Mouse (Mus musculus) hindbrain, embryonic 16.5 days (tissue): ENCODE data around the gene Nebl. TPM values are rescaled to one million over a fixed set of nuclear protein-coding genes. Genes with fewer than 3 reads are reported as not detected.

Source experiments
- ATAC-seq: fragments of 200-750 bp; cut with Nextera tagmentation; 2 replicates; pipeline ENCODE4 v1.8.0; 2017; ENCODE audit warnings: moderate TSS enrichment, moderate library complexity
- H3K27ac ChIP-seq: fragments of 300-500 bp; sonication (generic); 2 replicates; pipeline ENCODE4 v1.5.1; 2014; ENCODE audit warnings: low read depth, mild to moderate bottlenecking, control low read depth, low read length, moderate library complexity
- H3K27me3 ChIP-seq: fragments of 300-500 bp; sonication (generic); replicated peaks from 2 replicates; pipeline ENCODE4 v1.6.1; 2014; ENCODE audit warnings: low read length; ENCODE audit not compliant: control insufficient read depth, insufficient read depth
- H3K36me3 ChIP-seq: fragments of 300-500 bp; sonication (generic); 2 replicates; pipeline ENCODE4 v1.6.1; 2014; ENCODE audit warnings: mild to moderate bottlenecking, low read length, moderate library complexity, mixed read lengths; ENCODE audit not compliant: control insufficient read depth, insufficient read depth
- H3K4me1 ChIP-seq: fragments of 300-500 bp; sonication (generic); 2 replicates; pipeline ENCODE4 v1.6.1; 2014; ENCODE audit warnings: low read depth, low read length; ENCODE audit not compliant: control insufficient read depth, insufficient read depth
- H3K4me2 ChIP-seq: fragments of 300-500 bp; sonication (generic); 2 replicates; pipeline ENCODE4 v1.6.1; 2014; ENCODE audit warnings: mild to moderate bottlenecking, low read length, control low read depth, moderate library complexity
- H3K4me3 ChIP-seq: fragments of 300-500 bp; sonication (generic); 2 replicates; pipeline ENCODE4 v1.5.1; 2014; ENCODE audit warnings: mild to moderate bottlenecking, low read length, control low read depth, moderate library complexity
- H3K9ac ChIP-seq: fragments of 300-500 bp; sonication (generic); 2 replicates; pipeline ENCODE4 v1.6.1; 2014; ENCODE audit warnings: low read depth, mild to moderate bottlenecking, control low read depth, low read length, moderate library complexity
- H3K9me3 ChIP-seq: fragments of 300-500 bp; sonication (generic); 2 replicates; pipeline ENCODE4 v1.6.1; 2014; ENCODE audit warnings: mild to moderate bottlenecking, low read length, moderate library complexity; ENCODE audit not compliant: control insufficient read depth
- WGBS: fragments of 180-500 bp; shearing (Covaris S2); extraction: QIAGEN DNeasy Blood & Tissue Kit; methylation state at CpG from one replicate; pipeline ENCODE4 v1.1.7; 2014; 5-methylcytosine and 5-hydroxymethylcytosine counted together
- polyA plus RNA-seq: library from polyadenylated mRNA; unstranded; fragments of >200 nt; fragmentation: Nextera tagmentation; extraction: Ambion mirVana; gene quantifications from 2 replicates; pipeline ENCODE4 v1.2.1, GENCODE M21; 2015

Nebl gene
- polyA plus RNA-seq, 1 experiment from 2014 or later: 16.4 TPM

- Histone ChIP-seq H3K4me1 (no peaks in the 10 kb centered on the region), H3K27me3 (no peaks in the 10 kb centered on the region), H3K4me3 (no peak overlapping the region), H3K27ac (no peak overlapping the region), H3K4me2 (no peak overlapping the region), H3K9ac (no peak overlapping the region), H3K36me3 (no peaks in the 10 kb centered on the region), H3K9me3 (peaks cover 5% of the 10 kb centered on the region)
- ATAC-seq: no peak
- 74% methylated on average over 14 of the region's 14 CpGs for WGBS
These were observed 16.6 kb downstream of the Nebl start for GRCm38 (mm10) chr2:17714661-17715060.

- no peaks in the 10 kb centered on the region for H3K27me3 ChIP-seq
- peaks cover 5% of the 10 kb centered on the region for H3K9me3 ChIP-seq
- no peak overlapping the region for H3K4me2 ChIP-seq
- no peak for ATAC-seq
- H3K36me3 ChIP-seq: no peaks in the 10 kb centered on the region
- H3K27ac ChIP-seq: no peak overlapping the region
- no peak overlapping the region for H3K4me3 ChIP-seq
- WGBS: 61% methylated on average over 4 of the region's 4 CpGs
- H3K4me1 ChIP-seq: no peaks in the 10 kb centered on the region
- H3K9ac ChIP-seq: no peak overlapping the region
These were observed 17.1 kb downstream of the Nebl start for GRCm38 (mm10) chr2:17714124-17714523.

GRCm38 (mm10) chr2:17711216-17711615, 20.0 kb downstream of the Nebl start:
- Histone ChIP-seq H3K4me3 (no peak overlapping the region), H3K27me3 (no peaks in the 10 kb centered on the region), H3K4me2 (no peak overlapping the region), H3K9ac (no peak overlapping the region), H3K36me3 (no peaks in the 10 kb centered on the region), H3K9me3 (peaks cover 3% of the 10 kb centered on the region), H3K27ac (no peak overlapping the region; the same call in 1 of the 2 replicates), H3K4me1 (no peaks in the 10 kb centered on the region)
- WGBS: 87% methylated on average over 5 of the region's 5 CpGs
- no peak for ATAC-seq

- H3K9ac ChIP-seq: no peak overlapping the region
- 52% methylated on average over 2 of the region's 2 CpGs for WGBS
- H3K27me3 ChIP-seq: no peaks in the 10 kb centered on the region
- no peak overlapping the region for H3K4me3 ChIP-seq
- H3K27ac ChIP-seq: no peak overlapping the region; the same call in 1 of the 2 replicates
- H3K4me2 ChIP-seq: no peak overlapping the region
- ATAC-seq: peak; percentile 70
- H3K36me3 ChIP-seq: no peaks in the 10 kb centered on the region
- H3K9me3 ChIP-seq: no peaks in the 10 kb centered on the region; the same call in 1 of the 2 replicates
- no peaks in the 10 kb centered on the region for H3K4me1 ChIP-seq
These were observed 21.2 kb downstream of the Nebl start for GRCm38 (mm10) chr2:17710083-17710482.

DNA sequence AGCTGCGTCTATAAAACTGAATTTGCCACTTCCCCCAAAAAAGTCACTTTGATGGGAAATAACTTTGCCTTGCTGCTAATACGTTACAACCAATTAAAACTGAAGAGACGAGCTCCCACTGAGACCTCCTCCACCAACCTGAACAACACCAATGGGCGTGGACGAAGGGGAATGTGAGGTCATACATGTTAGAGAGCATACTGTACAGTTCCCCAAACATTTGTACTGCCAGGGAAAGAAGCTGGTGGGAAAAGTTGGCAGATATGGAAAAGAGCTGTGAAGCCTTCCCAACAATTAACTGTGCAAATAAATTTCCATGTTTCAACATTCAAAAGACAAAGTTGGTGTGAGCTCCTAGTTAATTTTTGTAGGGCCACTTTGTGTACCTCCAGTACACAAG, 25.3 kb downstream of the Nebl start:
- WGBS: 79% methylated on average over 5 of the region's 5 CpGs

DNA sequence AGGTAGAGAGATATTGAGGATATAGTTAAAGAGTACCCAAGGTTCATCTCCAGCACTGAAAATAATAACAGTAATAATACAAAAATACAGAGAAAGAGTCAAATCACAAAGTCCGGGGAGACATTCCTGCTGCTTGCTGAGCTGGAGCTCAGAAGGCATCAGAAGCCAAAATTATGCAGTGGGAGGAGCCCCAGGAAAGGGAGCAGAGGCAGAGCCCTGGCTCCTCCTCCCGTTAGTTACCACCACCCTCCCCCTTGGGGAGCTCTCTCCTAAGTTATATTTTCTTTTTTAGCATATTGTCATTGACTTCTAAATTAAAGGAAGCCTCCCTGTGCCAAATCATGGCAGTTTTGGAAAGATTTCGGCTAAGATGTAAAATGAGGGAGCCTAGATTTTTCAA, 25.8 kb downstream of the Nebl start:
- WGBS: 77% methylated on average over 3 of the region's 3 CpGs
- no peak overlapping the region for H3K27ac ChIP-seq
- no peak for ATAC-seq
- H3K27me3 ChIP-seq: no peaks in the 10 kb centered on the region
- H3K4me1 ChIP-seq: peaks cover 7% of the 10 kb centered on the region
- H3K36me3 ChIP-seq: no peaks in the 10 kb centered on the region
- no peak overlapping the region for H3K4me3 ChIP-seq
- no peak overlapping the region for H3K4me2 ChIP-seq
- no peaks in the 10 kb centered on the region for H3K9me3 ChIP-seq
- no peak overlapping the region for H3K9ac ChIP-seq

More for the DNA sequence above, 25.3 kb downstream of the Nebl start:
- H3K4me2 ChIP-seq: no peak overlapping the region
- ATAC-seq: no peak
- no peaks in the 10 kb centered on the region for H3K27me3 ChIP-seq
- H3K4me1 ChIP-seq: peaks cover 7% of the 10 kb centered on the region
- no peak overlapping the region for H3K4me3 ChIP-seq
- no peaks in the 10 kb centered on the region for H3K36me3 ChIP-seq
- no peak overlapping the region for H3K27ac ChIP-seq
- H3K9ac ChIP-seq: no peak overlapping the region
- no peaks in the 10 kb centered on the region for H3K9me3 ChIP-seq

GRCm38 (mm10) chr2:17703170-17703512, 28.1 kb downstream of the Nebl start:
- no peaks in the 10 kb centered on the region for H3K9me3 ChIP-seq
- peaks cover 7% of the 10 kb centered on the region for H3K4me1 ChIP-seq
- H3K27ac ChIP-seq: no peak overlapping the region
- peak; percentile 29 for ATAC-seq
- 42% methylated on average over 2 of the region's 2 CpGs for WGBS
- no peaks in the 10 kb centered on the region for H3K36me3 ChIP-seq
- no peak overlapping the region for H3K9ac ChIP-seq
- H3K4me2 ChIP-seq: no peak overlapping the region
- no peaks in the 10 kb centered on the region for H3K27me3 ChIP-seq
- no peak overlapping the region for H3K4me3 ChIP-seq

DNA sequence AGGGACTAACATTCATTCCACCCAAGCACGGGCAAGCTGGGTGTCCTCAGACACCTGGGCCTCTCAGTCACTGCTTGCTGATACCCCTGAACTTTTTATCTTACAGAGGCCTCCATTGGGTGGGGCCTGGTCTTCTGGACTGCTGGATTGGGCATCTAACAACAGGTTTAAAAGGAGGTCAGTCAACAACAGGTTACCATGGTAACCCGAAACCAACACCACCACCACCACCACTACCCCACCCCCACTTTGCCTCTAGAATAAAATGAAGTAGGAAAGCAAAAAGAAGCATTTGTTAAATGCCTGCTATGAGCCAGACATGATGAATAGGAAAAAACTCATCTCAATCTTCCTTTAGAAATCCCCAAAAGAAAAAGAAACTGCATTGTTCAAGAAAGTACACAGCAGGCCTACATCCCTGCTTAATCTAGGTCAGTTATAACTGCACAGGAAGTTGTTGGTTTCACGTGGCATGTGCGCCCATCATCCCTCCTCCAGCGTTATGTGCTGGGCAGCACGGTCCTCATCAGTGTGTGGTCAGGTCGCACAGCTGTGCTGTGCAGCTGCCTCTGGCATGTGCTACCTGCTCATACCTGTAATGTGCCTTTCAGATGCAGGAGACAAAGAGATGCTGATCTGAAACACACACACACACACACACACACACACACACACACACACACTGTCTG, 28.6 kb downstream of the Nebl start:
- Histone ChIP-seq H3K4me1 (peaks cover 7% of the 10 kb centered on the region), H3K27me3 (no peaks in the 10 kb centered on the region), H3K9me3 (no peaks in the 10 kb centered on the region), H3K9ac (no peak overlapping the region), H3K36me3 (no peaks in the 10 kb centered on the region), H3K4me2 (no peak overlapping the region), H3K27ac (peak overlapping the region; percentile 54; the same call in 1 of the 2 replicates), H3K4me3 (no peak overlapping the region)
- WGBS: 41% methylated on average over 7 of the region's 7 CpGs
- ATAC-seq: peak; percentile 66

DNA sequence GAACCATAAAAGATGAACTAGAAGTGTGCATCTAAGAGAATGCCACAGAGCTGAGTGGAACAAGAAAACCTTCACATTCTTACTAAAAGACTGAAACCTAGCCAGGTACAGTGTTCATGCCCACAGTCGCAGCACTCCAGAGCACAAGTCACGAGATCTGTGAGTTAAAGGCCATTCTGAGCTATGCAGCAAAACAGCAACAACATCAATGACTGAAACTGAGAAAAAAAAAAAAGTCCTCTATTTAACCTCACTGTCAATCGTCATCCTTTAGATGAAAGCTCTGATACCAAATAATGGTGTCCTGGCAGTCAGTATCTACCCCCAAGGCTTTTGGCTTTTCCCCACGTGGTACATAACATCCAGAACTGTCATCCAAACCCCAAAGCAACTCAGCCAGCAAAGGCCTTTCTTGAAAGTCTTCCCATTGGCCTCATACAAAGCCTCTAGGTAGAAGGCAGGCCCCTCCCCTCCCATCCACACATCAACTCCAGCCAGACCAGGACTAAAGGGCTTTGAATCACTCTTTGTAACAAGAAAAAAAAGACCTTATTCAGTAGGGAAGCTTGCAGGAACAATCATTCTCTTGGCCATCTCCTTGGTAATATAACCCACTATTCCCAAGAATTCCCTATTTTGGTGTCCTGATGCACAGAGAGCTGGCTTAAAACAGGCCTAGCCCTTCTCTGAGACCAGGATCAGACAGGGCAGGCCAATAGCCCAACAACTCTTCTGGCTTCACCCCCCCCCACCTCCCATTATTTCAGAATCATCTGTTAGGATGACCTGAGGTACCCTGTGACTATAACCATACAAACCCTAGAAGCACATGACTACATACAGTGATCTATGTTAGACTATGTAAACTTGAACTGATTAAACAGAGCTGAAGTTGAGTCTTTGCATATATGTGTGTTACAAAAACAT, 32.8 kb downstream of the Nebl start:
- Histone ChIP-seq H3K27me3 (no peaks in the 10 kb centered on the region), H3K27ac (no peak overlapping the region), H3K4me2 (no peak overlapping the region), H3K9me3 (no peaks in the 10 kb centered on the region), H3K4me1 (peaks cover 7% of the 10 kb centered on the region), H3K36me3 (no peaks in the 10 kb centered on the region), H3K9ac (no peak overlapping the region), H3K4me3 (no peak overlapping the region)
- 27% methylated on average over 4 of the region's 4 CpGs for WGBS
- peak; percentile 72 for ATAC-seq
